Mouse (Mus musculus) myocyte (in vitro differentiated cells): ENCODE results near the gene Rem2. TPM values are rescaled to one million over a fixed set of nuclear protein-coding genes. Genes with fewer than 3 reads are reported as not detected.

Experiments used
- H3K27me3 ChIP-seq: one replicate; pipeline ENCODE4 v1.6.1; 2011; ENCODE audit not compliant: control insufficient read depth, insufficient read depth, insufficient read length
- H3K36me3 ChIP-seq: one replicate; pipeline ENCODE4 v1.6.1; 2011; ENCODE audit not compliant: control insufficient read depth, insufficient read depth
- H3K4me2 ChIP-seq: one replicate; pipeline ENCODE4 v1.6.1; 2011; ENCODE audit warnings: low read depth, control low read depth
- H3K4me3 ChIP-seq: one replicate; pipeline ENCODE4 v1.5.1; 2011; ENCODE audit warnings: mild to moderate bottlenecking, control low read depth, moderate library complexity
- H3K79me2 ChIP-seq: one replicate; pipeline ENCODE4 v1.6.1; 2011; ENCODE audit not compliant: control insufficient read depth, insufficient read depth
- H3ac ChIP-seq: one replicate; pipeline ENCODE4 v1.6.1; 2011; ENCODE audit not compliant: control insufficient read depth, insufficient read length
- CEBPB ChIP-seq: IDR thresholded peaks from 2 replicates; pipeline ENCODE4 v1.6.1; 2011; ENCODE audit warnings: mild to moderate bottlenecking, moderate library complexity; ENCODE audit not compliant: poor library complexity, insufficient read depth, severe bottlenecking
- E2F4 ChIP-seq: IDR thresholded peaks from one replicate; pipeline ENCODE4 v1.6.1; 2011; ENCODE audit warnings: mild to moderate bottlenecking, control low read depth, moderate library complexity; ENCODE audit not compliant: insufficient read depth
- MAX ChIP-seq: IDR thresholded peaks from one replicate; pipeline ENCODE4 v1.6.1; 2011; ENCODE audit warnings: low read depth, mild to moderate bottlenecking, control low read depth
- MYOD1 ChIP-seq, 3 experiments: IDR thresholded peaks; one replicate each; pipeline ENCODE4 v1.6.1; 2011; ENCODE audit warnings: control low read depth in 2 of 3, low read depth in 2 of 3, mild to moderate bottlenecking in 2 of 3, moderate library complexity in 1 of 3; ENCODE audit not compliant: insufficient read length in 2 of 3, control insufficient read depth in 1 of 3
- MYOG ChIP-seq, 3 experiments: IDR thresholded peaks; one replicate each; pipeline ENCODE4 v1.6.1; 2011; ENCODE audit warnings: control low read depth in 2 of 3, low read depth in 2 of 3, mild to moderate bottlenecking in 2 of 3; ENCODE audit not compliant: insufficient read length in 2 of 3, control insufficient read depth in 1 of 3, insufficient read depth in 1 of 3
- POLR2A ChIP-seq: IDR thresholded peaks from one replicate; pipeline ENCODE4 v1.6.1; 2011; ENCODE audit warnings: low read depth, mild to moderate bottlenecking, control low read depth, moderate library complexity; ENCODE audit not compliant: insufficient read length
- POLR2AphosphoS2 ChIP-seq: IDR thresholded peaks from one replicate; pipeline ENCODE4 v1.6.1; 2011; ENCODE audit warnings: low read depth, control low read depth; ENCODE audit not compliant: insufficient read length
- REST ChIP-seq: IDR thresholded peaks from one replicate; pipeline ENCODE4 v1.6.1; 2011; ENCODE audit warnings: mild to moderate bottlenecking, control low read depth, moderate library complexity; ENCODE audit not compliant: insufficient read depth, insufficient read length
- SRF ChIP-seq: IDR thresholded peaks from one replicate; pipeline ENCODE4 v1.6.1; 2011; ENCODE audit warnings: low read depth; ENCODE audit not compliant: control insufficient read depth, insufficient read length
- TCF12 ChIP-seq: IDR thresholded peaks from one replicate; pipeline ENCODE4 v1.6.1; 2011; ENCODE audit warnings: mild to moderate bottlenecking, control low read depth; ENCODE audit not compliant: poor library complexity, insufficient read depth, severe bottlenecking
- TCF3 ChIP-seq: IDR thresholded peaks from one replicate; pipeline ENCODE4 v1.6.1; 2011; ENCODE audit warnings: low read depth, control low read depth; ENCODE audit not compliant: insufficient read length
- USF1 ChIP-seq: IDR thresholded peaks from one replicate; pipeline ENCODE4 v1.6.1; 2011; ENCODE audit warnings: low read depth, mild to moderate bottlenecking, control low read depth, moderate library complexity
- polyA plus RNA-seq: library from polyadenylated mRNA; unstranded; fragments of >200 nt; fragmentation: generic; extraction: Trizol; gene quantifications from one replicate; pipeline ENCODE4 v1.2.1, GENCODE M21; 2012; ENCODE audit warnings: missing spikeins

The Rem2 gene
- polyA plus RNA-seq, 1 experiment = 0.20 TPM

DNA sequence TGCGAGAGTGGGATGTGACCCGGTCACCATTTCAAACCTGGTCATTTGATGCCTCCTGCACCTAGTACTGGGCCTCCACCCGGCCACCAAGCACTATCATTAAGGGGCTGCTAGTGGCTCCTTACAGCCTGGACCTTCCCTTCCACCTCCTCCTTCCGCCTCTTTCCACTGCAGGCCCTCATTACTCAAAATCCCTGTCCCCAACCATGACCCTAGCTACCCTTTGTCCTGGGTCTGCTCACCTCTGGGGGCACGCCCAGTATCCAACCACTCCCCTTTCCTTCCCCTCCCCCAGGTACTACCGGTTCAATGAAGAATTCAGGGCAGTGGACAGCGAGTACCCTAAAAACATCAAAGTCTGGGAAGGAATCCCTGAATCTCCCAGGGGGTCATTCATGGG is 36.3 kb upstream of the Rem2 start:
- Histone ChIP-seq H3K79me2 (peaks cover 18% of the 10 kb centered on the region), H3ac (no peak overlapping the region), H3K36me3 (peaks cover 17% of the 10 kb centered on the region), H3K4me2 (no peak overlapping the region), H3K27me3 (no peaks in the 10 kb centered on the region), H3K4me3 (no peak overlapping the region)
- TF ChIP-seq TCF3 (no peak), CEBPB (no peak), USF1 (no peak), E2F4 (no peak), MYOG (IDR thresholded peaks at IDR 0.05; ENCODE audit: control insufficient read depth in 1 of 3, insufficient read depth in 1 of 3, insufficient read length in 2 of 3, low read depth in 2 of 3) (no peak), POLR2A (no peak), MAX (no peak), SRF (no peak), MYOD1 (IDR thresholded peaks at IDR 0.05; ENCODE audit: control insufficient read depth in 1 of 3, insufficient read length in 2 of 3, low read depth in 2 of 3) (no peak), TCF12 (no peak), POLR2AphosphoS2 (no peak), REST (no peak)

DNA sequence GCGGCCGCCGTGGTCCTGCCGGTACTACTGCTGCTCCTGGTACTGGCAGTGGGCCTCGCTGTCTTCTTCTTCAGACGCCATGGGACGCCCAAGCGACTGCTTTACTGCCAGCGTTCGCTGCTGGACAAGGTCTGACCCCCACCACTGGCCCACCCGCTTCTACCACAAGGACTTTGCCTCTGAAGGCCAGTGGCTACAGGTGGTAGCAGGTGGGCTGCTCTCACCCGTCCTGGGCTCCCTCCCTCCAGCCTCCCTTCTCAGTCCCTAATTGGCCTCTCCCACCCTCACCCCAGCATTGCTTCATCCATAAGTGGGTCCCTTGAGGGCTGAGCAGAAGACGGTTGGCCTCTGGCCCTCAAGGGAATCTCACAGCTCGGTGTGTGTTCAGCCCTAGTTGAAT is 35.4 kb upstream of the Rem2 start:
- Histone ChIP-seq H3K27me3 (no peaks in the 10 kb centered on the region), H3K79me2 (peaks cover 10% of the 10 kb centered on the region), H3ac (no peak overlapping the region), H3K36me3 (peaks cover 17% of the 10 kb centered on the region), H3K4me3 (no peak overlapping the region), H3K4me2 (no peak overlapping the region)
- TF ChIP-seq POLR2AphosphoS2 (peak; percentile 23), MAX (no peak), POLR2A (no peak)

DNA sequence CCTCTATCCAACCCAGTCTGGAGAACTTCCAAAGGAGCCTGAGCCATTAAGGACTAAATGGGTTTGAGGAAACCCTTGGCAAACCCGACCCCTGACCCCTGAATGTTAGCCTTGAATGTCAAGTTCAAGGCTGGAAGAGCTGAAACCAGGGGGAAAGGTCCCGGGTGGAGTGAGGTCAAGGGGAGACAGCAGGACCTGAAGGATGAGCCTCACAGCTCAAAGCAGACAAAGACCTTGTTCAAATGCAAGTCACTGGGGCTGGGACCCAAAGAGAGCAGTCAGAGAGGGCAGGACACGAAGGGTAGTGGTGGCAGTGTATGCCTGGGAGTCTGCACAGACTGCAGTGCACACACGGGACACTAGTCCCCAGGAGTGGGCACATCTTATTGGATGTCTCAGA is 34.5 kb upstream of the Rem2 start:
- TF ChIP-seq MYOD1 (IDR thresholded peaks at IDR 0.05; ENCODE audit: control insufficient read depth in 1 of 3, insufficient read length in 2 of 3, low read depth in 2 of 3) (no peak), SRF (no peak), POLR2A (no peak), POLR2AphosphoS2 (no peak), REST (no peak), MYOG (IDR thresholded peaks at IDR 0.05; ENCODE audit: control insufficient read depth in 1 of 3, insufficient read depth in 1 of 3, insufficient read length in 2 of 3, low read depth in 2 of 3) (no peak), TCF3 (no peak), MAX (no peak), TCF12 (no peak), USF1 (no peak)
- Histone ChIP-seq H3ac (no peak overlapping the region), H3K27me3 (no peaks in the 10 kb centered on the region), H3K79me2 (peaks cover 2% of the 10 kb centered on the region), H3K4me2 (no peak overlapping the region), H3K36me3 (peaks cover 17% of the 10 kb centered on the region), H3K4me3 (no peak overlapping the region)

DNA sequence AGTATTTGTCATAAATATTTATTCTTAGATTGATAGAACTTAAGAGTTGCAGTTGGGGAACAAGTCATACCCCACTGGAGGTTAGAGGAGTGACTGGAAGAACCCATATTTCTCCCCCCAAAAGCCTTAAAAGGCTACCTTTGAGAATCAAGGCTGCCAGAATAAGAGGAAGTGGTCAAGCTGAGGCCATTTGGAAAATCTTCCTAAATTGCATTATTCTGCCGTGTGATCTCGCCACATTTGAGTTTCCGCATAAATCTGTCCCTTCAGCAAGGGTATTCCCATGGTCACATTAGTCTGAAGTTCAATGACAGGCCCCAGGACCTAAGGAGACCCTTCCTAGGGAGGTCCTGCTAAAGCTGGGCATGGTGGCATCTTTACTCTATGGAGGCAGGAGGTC is 33.4 kb upstream of the Rem2 start:
- Histone ChIP-seq H3K79me2 (no peaks in the 10 kb centered on the region), H3K4me2 (no peak overlapping the region), H3K27me3 (no peaks in the 10 kb centered on the region), H3K4me3 (no peak overlapping the region), H3K36me3 (peaks cover 17% of the 10 kb centered on the region), H3ac (no peak overlapping the region)
- no peak for TF ChIP-seq POLR2A
- TF ChIP-seq USF1 = no peak
- no peak for TF ChIP-seq CEBPB
- TF ChIP-seq TCF3 = no peak
- TF ChIP-seq POLR2AphosphoS2 = no peak
- TF ChIP-seq E2F4 = no peak
- no peak for TF ChIP-seq REST
- no peak for TF ChIP-seq TCF12
- TF ChIP-seq SRF = no peak
- no peak for TF ChIP-seq MYOD1 (IDR thresholded peaks at IDR 0.05; ENCODE audit: control insufficient read depth in 1 of 3, insufficient read length in 2 of 3, low read depth in 2 of 3)
- no peak for TF ChIP-seq MYOG (IDR thresholded peaks at IDR 0.05; ENCODE audit: control insufficient read depth in 1 of 3, insufficient read depth in 1 of 3, insufficient read length in 2 of 3, low read depth in 2 of 3)
- TF ChIP-seq MAX = no peak

DNA sequence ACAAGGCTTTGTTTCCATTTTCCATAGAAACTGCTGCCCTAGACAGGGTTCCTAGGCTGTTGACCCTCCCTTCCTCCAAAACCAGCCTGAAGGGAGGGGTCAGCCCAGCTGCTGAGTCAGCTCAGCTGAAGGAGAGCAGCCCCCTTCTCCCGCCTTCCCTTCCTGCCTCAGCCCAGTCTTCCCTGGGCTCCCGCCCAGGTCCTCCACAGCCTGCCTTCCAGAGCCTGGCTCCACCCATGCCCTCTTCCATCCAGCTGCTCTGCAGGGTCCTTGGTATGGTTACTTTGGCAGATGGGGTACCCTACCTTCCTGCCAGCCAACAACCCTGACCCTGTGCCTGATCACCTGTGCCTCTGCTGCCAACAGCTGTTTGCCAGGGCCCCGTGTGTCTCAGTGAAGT is 32.7 kb upstream of the Rem2 start:
- H3K36me3 ChIP-seq = peaks cover 17% of the 10 kb centered on the region
- TF ChIP-seq POLR2AphosphoS2 = peak; percentile 23
- no peak for TF ChIP-seq USF1
- no peak overlapping the region for H3K4me2 ChIP-seq
- H3ac ChIP-seq = no peak overlapping the region
- no peaks in the 10 kb centered on the region for H3K79me2 ChIP-seq
- H3K4me3 ChIP-seq = no peak overlapping the region
- H3K27me3 ChIP-seq = no peaks in the 10 kb centered on the region
